Mouse (Mus musculus) A20 (cell line): ENCODE measurements around the gene Col8a2.

Source experiments
- DNase-seq: peaks from one replicate; pipeline ENCODE4 v3.0.0-alpha.2; 2011; ENCODE audit warnings: low read depth, low spot score

The Col8a2 gene

GRCm38 (mm10) chr4:126330295-126330694, 43.7 kb downstream of the Col8a2 start:
- no peak for DNase-seq

- no peak for DNase-seq
These were observed 45.2 kb downstream of the Col8a2 start for GRCm38 (mm10) chr4:126331751-126332150.

GRCm38 (mm10) chr4:126332358-126332757, 45.8 kb downstream of the Col8a2 start:
- peak; percentile 77 for DNase-seq

- DNase-seq = no peak
These were observed 52.9 kb downstream of the Col8a2 start for GRCm38 (mm10) chr4:126339461-126339860.

- no peak for DNase-seq
These were observed 56.9 kb downstream of the Col8a2 start for GRCm38 (mm10) chr4:126343451-126343850.

DNA sequence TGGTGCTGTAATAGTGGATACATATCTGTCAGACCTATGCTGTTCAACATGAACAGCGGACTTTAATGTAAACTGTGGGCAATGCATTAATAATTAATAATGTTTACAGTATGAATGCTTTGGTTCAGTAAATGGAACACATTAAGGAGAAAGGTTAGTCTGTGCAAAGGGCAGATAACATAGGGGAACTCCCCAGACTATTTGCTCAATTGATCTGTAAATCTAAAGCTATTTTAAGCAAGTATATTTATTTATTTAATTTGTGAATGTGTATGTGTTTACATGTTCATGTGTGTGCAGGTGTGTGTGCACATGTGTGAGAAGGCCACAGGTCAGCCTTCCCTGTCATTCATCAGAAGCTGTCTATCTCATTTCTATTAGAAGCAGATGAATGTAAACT, 73.5 kb downstream of the Col8a2 start:
- DNase-seq = no peak
